Mouse (Mus musculus) thymus, postnatal 4 days (tissue): ENCODE measurements around the gene Oaz3.

ENCODE experiments used
- DNase-seq: peaks from one replicate; pipeline ENCODE4 v3.0.0; 2021

Oaz3 gene

GRCm38 (mm10) chr3:94443597-94443964 is at the start of gene Oaz3:
TSS of gene Oaz3 (minus strand) at chr3:94443915.
- DNase-seq, result no peak

GRCm38 (mm10) chr3:94487581-94487980 is 43.9 kb upstream of the Oaz3 start:
- no peak for DNase-seq

DNA sequence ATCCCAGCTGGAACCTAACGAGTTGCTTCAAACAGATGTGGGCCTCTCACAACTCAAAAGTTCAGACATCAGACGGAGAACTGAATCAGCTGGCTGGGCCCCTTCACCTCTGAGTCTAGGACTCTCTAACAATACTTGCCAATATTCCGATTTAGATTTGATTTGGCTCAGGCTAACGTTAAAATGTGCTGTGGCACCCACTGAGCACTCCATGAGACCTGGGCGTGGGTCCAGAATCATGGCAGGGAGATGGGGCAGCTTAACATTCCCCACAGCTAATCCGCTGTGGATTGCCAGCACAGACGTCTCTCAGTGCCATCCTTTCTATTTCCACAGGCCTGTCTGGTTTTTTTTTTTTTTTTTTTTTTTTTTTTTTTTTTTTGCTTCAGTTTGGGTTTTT is 42.2 kb upstream of the Oaz3 start:
- DNase-seq, result no peak

- DNase-seq, result peak; percentile 35
These were observed 40.2 kb upstream of the Oaz3 start for GRCm38 (mm10) chr3:94483790-94484439.

DNA sequence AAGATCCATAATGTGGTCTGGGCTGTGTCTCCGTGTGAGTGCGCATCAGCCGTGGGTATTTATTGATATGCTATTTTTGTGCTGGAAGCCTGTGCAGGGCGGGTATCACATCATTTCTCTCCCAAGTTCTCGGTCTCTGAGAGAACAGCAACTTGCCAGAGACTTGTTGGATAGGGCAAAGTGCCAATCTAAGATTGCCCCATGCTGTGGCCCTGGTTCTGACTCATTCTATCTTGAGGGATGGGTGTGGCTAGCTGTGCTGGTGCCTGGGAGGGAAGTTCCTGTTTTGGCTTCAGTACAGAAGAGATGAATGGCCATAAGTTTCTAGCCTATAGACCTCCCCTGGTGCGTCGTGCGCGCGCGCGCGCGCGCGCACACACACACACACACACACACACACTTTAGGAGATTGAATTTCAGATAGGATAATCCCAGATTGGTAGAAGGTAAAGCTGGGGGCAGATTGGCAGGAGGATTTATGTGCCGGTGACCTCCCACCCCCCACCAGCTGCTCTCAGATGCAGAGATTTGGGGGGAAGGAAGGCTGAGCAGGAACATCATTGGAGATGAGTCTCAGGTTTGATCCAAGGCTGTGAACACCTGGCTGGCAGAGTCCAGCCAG is 39.2 kb upstream of the Oaz3 start:
- no peak for DNase-seq

- no peak for DNase-seq
These were observed 37.7 kb upstream of the Oaz3 start for GRCm38 (mm10) chr3:94481429-94481828.

- DNase-seq, result no peak
These were observed 36.7 kb upstream of the Oaz3 start, which contains the start of gene Riiad1 for GRCm38 (mm10) chr3:94480291-94480884. TSS of gene Riiad1 (minus strand) at chr3:94480341.

- no peak for DNase-seq
These were observed 35.8 kb upstream of the Oaz3 start for GRCm38 (mm10) chr3:94479564-94479963.

GRCm38 (mm10) chr3:94478591-94479169 is 35.0 kb upstream of the Oaz3 start:
- DNase-seq, result no peak

- no peak for DNase-seq
These were observed 34.3 kb upstream of the Oaz3 start, which contains the start of gene Celf3 for GRCm38 (mm10) chr3:94477981-94478422. TSS of gene Celf3 (plus strand) at chr3:94478295.

DNA sequence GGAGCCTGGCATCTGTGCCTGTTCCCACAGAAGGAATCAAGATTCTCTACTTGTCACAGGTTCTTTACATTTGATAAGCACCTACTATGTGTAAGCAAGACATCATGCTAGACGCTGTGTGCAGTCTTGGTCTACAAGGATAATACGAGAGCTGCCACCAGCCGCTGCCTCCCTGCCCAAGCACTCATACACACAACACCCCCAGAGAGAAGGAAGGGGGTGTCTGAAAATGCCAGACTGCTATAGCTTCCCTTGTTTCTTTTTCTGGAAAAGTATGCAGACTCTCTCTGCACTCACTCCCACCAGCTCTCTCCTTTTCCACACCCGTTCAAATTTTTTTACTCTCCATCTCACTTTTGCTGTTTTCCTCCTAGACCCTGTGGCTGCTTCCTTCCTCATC is 33.7 kb upstream of the Oaz3 start:
- no peak for DNase-seq

DNA sequence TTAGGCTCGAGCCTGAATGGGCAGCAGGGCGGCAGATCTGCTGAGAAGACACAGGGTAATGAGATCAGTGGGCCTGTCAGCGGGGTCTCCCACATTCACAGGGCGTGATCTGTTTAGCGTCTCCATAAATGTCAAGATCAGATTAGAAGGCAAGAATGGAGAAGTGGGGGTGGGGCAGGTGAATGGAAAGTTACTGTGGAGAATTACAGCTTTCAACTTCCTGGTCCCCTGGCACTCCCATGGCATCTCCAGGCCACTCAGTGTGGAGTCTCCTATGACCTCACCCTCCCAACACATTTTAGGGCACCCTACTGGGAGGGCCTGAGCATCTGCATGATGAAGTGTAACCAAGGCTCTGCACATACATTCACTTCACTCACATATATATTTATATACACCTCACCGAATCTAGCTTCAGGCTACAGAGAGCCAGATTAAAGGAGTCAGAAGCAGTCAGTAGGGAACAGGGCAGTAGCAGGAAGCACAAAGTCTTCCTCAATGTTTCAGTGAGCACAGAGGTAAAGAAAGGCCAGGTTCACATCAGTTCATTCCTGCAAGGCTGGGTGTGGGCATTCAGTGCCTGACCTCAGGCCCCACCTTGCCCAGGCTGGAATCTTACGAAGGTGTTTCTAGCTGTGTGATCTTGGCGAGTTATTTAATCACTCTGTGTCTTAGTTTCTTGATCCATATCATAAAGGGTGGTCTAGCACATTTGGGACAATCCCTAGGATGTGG is 32.8 kb upstream of the Oaz3 start:
- no peak for DNase-seq

DNA sequence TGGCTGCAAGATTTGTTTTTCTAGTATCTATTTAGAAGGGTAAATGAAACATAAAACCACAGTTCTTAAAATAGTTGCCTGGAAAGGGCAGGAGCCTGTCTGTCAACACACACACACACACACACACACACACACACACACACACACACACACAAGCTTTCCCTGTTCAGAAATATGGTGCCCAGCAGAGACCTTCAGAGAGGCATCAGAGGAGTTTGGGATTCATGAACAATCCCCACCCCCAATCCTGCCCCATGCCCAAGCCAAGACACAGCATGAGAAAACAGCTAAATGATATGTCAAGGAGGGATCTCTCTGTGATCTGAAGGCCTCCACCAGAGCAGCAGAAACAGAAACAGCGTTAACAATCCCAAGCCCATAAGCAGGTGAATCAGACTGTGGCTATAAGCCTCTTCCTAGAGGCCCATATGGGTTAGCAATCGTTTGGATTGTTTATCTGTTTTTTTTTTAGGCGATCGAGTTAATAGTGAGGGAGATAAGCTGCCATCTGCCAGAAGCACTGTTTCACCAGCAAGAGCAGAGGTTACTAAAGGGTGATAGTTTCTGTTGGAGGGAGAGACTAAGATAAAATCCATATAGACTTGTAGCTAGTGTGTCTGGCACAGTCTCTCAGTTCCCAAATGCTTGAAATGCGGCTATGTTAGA is 30.0 kb upstream of the Oaz3 start:
- DNase-seq, result no peak

GRCm38 (mm10) chr3:94473115-94473505 is 29.4 kb upstream of the Oaz3 start:
- no peak for DNase-seq

DNA sequence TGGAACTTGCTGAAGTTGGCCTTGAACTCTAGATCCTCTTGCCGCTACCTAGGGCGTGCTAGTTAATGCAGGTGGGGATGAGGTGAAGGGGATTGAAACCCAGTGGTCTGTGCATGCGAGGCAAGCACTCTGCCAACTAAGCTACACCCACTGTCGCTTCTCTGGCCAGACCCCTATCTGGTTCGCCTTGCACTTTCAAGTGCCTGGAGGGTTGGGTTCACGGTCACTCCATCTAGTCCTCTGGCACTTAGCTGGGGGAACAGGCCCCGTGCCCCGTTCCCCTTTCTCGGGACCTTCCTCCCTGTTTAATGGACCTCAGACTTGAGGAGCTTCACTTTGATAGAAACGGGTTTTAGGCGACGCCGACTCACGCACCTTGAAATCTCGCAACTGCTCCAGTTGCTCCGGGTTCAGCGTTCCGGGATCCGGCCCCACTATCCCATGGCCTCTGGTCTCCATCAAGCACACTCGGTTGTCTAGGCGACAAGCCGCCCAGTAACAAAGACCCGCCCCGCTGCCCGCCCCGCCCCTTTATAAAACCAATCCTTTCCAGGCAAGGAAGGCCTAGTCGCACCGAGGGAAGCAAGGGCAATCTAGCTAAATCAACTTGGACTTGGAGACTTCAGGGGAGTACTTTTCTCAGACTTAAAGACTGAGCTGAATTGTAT is 28.9 kb upstream of the Oaz3 start:
- no peak for DNase-seq

DNA sequence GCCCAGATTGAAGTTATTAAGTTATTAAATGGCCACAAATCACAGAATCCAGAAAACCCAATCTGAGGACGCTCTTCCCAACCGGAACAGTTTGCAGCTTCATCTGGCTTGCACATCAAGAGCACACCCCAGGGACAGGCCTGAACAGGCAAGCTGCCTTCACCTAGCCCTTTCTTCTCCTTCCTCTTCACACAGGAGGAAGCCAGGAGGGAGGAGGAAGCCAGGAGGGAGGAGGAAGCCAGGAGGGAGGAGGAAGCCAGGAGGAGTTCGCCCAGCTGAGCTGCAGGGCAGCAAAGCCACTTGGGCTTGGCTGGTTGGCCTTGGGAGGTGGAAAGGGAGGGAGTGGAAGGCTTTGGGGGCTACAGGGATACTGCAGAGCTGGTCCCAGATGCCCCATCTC is 25.2 kb upstream of the Oaz3 start:
- no peak for DNase-seq

DNA sequence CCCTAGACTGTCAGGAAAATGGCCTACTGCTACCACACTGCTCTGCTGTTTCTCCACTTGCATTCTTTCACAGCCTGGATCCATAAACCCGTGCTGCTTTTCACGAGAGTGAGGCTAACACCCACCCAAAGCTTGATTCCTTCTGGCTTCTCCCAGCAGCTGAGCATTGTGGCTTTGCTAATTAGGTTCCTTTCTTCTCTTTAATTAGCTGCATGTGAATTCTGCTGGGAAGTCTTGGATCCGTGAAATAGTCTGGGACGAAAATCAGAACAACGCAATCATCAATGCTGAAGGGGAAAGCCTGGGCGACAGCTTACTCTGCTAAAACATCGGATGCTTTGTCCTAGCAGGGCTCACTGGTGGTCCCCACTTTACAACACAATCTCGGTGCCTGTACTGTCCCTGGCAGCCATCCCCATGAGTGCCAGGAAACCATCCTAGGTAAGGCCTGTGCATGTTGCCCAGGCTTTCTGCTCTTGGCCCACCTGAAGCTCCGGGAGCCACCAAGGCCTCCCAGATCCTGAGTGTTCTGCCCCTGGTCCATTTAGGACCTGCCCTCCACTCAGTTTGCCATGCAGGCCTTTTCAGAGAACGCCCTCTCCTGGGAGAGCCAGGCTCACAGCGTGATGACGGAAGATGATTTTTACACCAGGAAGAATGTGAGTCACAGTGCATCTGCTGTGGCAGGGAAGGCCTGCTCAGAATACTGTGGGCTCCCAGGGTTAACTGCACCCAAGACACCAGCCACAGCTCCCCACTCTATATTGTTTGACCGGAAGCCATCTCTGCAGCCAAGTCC is 22.1 kb upstream of the Oaz3 start:
- no peak for DNase-seq

DNA sequence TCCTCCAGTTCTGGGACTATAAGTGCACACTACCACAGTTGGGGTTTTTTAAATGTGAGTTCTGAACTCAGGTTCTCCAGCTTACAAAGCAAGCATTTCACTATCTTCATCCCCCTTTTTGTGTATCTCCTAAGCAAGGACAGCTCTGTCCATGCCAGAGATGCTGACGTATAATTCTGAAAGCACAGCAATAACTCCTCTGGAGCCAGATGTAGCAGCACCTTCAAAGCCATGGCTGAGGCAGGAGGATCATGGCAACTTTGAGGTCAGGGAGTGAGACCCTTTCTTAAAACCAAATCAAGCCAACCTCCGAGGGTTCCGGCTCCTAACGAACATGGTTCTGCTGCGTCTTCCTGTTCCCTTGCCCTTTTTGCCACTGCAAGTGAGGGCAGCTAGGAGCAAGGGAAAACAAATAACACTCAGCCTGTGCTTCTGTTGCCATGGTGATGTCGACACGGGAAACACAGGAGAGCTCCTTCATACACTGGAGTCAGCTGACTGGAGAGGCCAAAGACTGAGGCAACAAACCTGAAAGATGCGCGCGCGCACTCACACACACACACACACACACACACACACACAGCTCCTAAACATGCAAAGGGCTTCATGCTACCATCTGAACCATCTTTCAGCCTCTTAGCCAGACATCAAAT is 20.3 kb upstream of the Oaz3 start:
- DNase-seq, result no peak

- no peak for DNase-seq
These were observed 16.1 kb upstream of the Oaz3 start for GRCm38 (mm10) chr3:94459834-94460233.

- DNase-seq, result no peak
These were observed 13.3 kb upstream of the Oaz3 start for GRCm38 (mm10) chr3:94457055-94457454.

GRCm38 (mm10) chr3:94456529-94457000 is 12.8 kb upstream of the Oaz3 start:
- peak; percentile 79 for DNase-seq
